Mouse (Mus musculus): ENCODE results near the gene Sec24b. TPM values are rescaled to one million over a fixed set of nuclear protein-coding genes. Genes with fewer than 3 reads are reported as not detected.
A peak's percentile ranks its signal among the peaks of the same experiment; 100 is the strongest.

Sec24b gene
- polyA plus RNA-seq, 1 experiment from 2014 or later = 7.6 TPM

- Histone ChIP-seq H3K4me2 (no peak overlapping the region), H3K36me3 (peaks cover 72% of the 10 kb centered on the region), H3K27ac (no peak overlapping the region), H3K27me3 (no peaks in the 10 kb centered on the region), H3K9ac (no peak overlapping the region), H3K4me3 (replicated peaks) (no peak overlapping the region), H3K9me3 (replicated peaks) (no peaks in the 10 kb centered on the region), H3K4me1 (replicated peaks) (no peaks in the 10 kb centered on the region)
- no peak for DNase-seq
- WGBS (ENCODE audit: insufficient replicate concordance) = 89% methylated on average over 11 of the region's 11 CpGs
- 0 out of 2 replicates have a peak, but pooled peaks have one; percentile 12 for ATAC-seq (ENCODE audit: low read depth)
Observed at GRCm38 (mm10) chr3:130000926-130001325, 60.4 kb downstream of the Sec24b start.

GRCm38 (mm10) chr3:129998526-129998925, 62.8 kb downstream of the Sec24b start:
- WGBS (ENCODE audit: insufficient replicate concordance) = 82% methylated on average over 6 of the region's 6 CpGs
- Histone ChIP-seq H3K9ac (no peak overlapping the region), H3K4me1 (replicated peaks) (no peaks in the 10 kb centered on the region), H3K4me2 (no peak overlapping the region), H3K9me3 (replicated peaks) (no peaks in the 10 kb centered on the region), H3K4me3 (replicated peaks) (no peak overlapping the region), H3K36me3 (peaks cover 74% of the 10 kb centered on the region), H3K27me3 (no peaks in the 10 kb centered on the region), H3K27ac (no peak overlapping the region)
- DNase-seq (no peak), ATAC-seq (ENCODE audit: low read depth) (no peak)

GRCm38 (mm10) chr3:129998001-129998400, 63.4 kb downstream of the Sec24b start:
- WGBS (ENCODE audit: insufficient replicate concordance) = 78% methylated on average over 7 of the region's 7 CpGs

GRCm38 (mm10) chr3:129997324-129997723, 64.0 kb downstream of the Sec24b start:
- Histone ChIP-seq H3K36me3 (peaks cover 76% of the 10 kb centered on the region), H3K9me3 (replicated peaks) (no peaks in the 10 kb centered on the region), H3K9ac (no peak overlapping the region), H3K4me3 (replicated peaks) (no peak overlapping the region), H3K27ac (no peak overlapping the region), H3K4me1 (replicated peaks) (no peaks in the 10 kb centered on the region), H3K4me2 (no peak overlapping the region), H3K27me3 (no peaks in the 10 kb centered on the region)
- DNase-seq (no peak), ATAC-seq (ENCODE audit: low read depth) (no peak)
- WGBS (ENCODE audit: insufficient replicate concordance) = 66% methylated on average over 3 of the region's 3 CpGs

More at GRCm38 (mm10) chr3:129998001-129998400, 63.4 kb downstream of the Sec24b start:
- H3K4me1 ChIP-seq (replicated peaks) = no peaks in the 10 kb centered on the region
- peaks cover 76% of the 10 kb centered on the region for H3K36me3 ChIP-seq
- H3K4me3 ChIP-seq (replicated peaks) = no peak overlapping the region
- H3K27ac ChIP-seq = no peak overlapping the region
- ATAC-seq (ENCODE audit: low read depth) = no peak
- no peak overlapping the region for H3K9ac ChIP-seq
- no peak for DNase-seq
- no peaks in the 10 kb centered on the region for H3K27me3 ChIP-seq
- H3K9me3 ChIP-seq (replicated peaks) = no peaks in the 10 kb centered on the region
- no peak overlapping the region for H3K4me2 ChIP-seq

- Histone ChIP-seq H3K27ac (no peak overlapping the region), H3K4me3 (replicated peaks) (no peak overlapping the region), H3K4me2 (no peak overlapping the region), H3K4me1 (replicated peaks) (no peaks in the 10 kb centered on the region), H3K27me3 (no peaks in the 10 kb centered on the region), H3K9ac (no peak overlapping the region), H3K9me3 (replicated peaks) (no peaks in the 10 kb centered on the region), H3K36me3 (peaks cover 86% of the 10 kb centered on the region)
- DNase-seq (no peak), ATAC-seq (ENCODE audit: low read depth) (no peak)
- 87% methylated on average over 13 of the region's 13 CpGs for WGBS (ENCODE audit: insufficient replicate concordance)
Observed at GRCm38 (mm10) chr3:129987297-129987696, 74.1 kb downstream of the Sec24b start.

DNA sequence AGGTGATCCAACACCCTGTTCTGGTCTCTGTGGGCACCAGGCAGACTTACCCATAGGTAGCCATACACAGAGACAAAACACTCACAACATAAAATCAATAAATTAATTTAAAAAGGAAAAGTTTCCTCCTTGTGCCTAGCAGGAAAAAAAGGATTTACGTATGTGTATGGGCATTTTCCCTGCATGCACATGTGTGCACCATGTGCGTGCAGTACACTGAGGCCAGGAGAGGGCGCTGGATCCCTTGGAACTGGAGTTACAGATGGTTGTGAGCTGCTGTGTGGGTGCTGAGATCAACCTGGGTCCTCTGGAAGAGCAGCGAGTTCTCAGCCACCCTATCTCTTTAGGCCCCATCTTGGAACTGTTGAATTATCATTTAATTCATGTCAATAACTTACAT, 76.0 kb downstream of the Sec24b start:
- Histone ChIP-seq H3K4me1 (replicated peaks) (no peaks in the 10 kb centered on the region), H3K36me3 (peaks cover 76% of the 10 kb centered on the region), H3K9me3 (replicated peaks) (no peaks in the 10 kb centered on the region), H3K4me3 (replicated peaks) (no peak overlapping the region), H3K27ac (no peak overlapping the region), H3K9ac (no peak overlapping the region), H3K27me3 (no peaks in the 10 kb centered on the region), H3K4me2 (no peak overlapping the region)
- DNase-seq = no peak
- WGBS (ENCODE audit: insufficient replicate concordance) = 78% methylated on average over 4 of the region's 4 CpGs
- no peak for ATAC-seq (ENCODE audit: low read depth)

DNA sequence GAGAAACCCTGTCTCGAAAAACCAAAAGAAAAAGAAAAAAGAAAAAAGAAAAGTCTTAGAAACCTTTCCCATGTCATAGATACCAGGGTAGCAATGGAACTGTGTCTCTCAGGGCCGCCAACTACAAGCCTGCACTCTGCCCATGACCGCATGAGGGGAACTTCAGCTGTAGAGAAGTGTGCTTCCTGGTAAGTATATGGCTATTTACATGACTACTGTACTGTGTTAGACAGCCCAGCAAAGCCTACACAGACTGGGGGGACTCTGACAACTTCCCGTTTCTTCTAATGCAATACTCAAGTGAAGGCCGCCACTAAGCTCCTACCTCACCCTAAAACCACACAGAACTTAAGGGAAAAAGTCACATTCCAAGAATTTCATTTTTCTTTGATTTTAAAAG, 76.6 kb downstream of the Sec24b start:
- Histone ChIP-seq H3K27ac (no peak overlapping the region), H3K27me3 (no peaks in the 10 kb centered on the region), H3K36me3 (peaks cover 70% of the 10 kb centered on the region), H3K9ac (no peak overlapping the region), H3K9me3 (replicated peaks) (no peaks in the 10 kb centered on the region), H3K4me2 (no peak overlapping the region), H3K4me1 (replicated peaks) (no peaks in the 10 kb centered on the region), H3K4me3 (replicated peaks) (no peak overlapping the region)
- ATAC-seq (ENCODE audit: low read depth) (no peak), DNase-seq (no peak)
- 80% methylated on average over 5 of the region's 5 CpGs for WGBS (ENCODE audit: insufficient replicate concordance)

GRCm38 (mm10) chr3:129982271-129982670, 79.1 kb downstream of the Sec24b start:
- H3K9ac ChIP-seq = no peak overlapping the region
- H3K4me3 ChIP-seq (replicated peaks) = no peak overlapping the region
- no peak for ATAC-seq (ENCODE audit: low read depth)

DNA sequence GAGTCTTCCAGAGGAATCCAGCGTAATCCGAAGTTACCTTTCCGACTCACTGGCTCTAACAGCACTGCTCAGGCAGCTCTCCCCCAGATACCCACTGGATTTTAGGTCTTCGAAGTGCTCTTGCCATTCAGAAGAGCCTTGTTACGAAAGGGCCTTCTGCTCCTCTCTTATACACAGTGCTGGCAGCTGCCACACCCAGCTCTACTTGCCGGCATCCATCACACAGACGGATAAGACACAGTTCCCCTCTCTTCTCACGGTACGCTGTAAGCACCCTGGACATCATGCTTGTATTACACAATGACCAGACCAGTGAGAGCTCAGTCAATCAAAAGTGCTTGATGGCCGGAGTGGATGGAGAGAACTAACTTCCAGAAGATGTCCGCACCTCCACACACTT, 79.6 kb downstream of the Sec24b start:
- Histone ChIP-seq H3K27me3 (no peaks in the 10 kb centered on the region), H3K9me3 (replicated peaks) (no peaks in the 10 kb centered on the region), H3K4me3 (replicated peaks) (no peak overlapping the region), H3K27ac (no peak overlapping the region), H3K4me1 (replicated peaks) (no peaks in the 10 kb centered on the region), H3K36me3 (peaks cover 40% of the 10 kb centered on the region), H3K4me2 (no peak overlapping the region), H3K9ac (no peak overlapping the region)
- DNase-seq (no peak), ATAC-seq (ENCODE audit: low read depth) (no peak)
- 83% methylated on average over 11 of the region's 11 CpGs for WGBS (ENCODE audit: insufficient replicate concordance)

More at GRCm38 (mm10) chr3:129982271-129982670, 79.1 kb downstream of the Sec24b start:
- Histone ChIP-seq H3K4me2 (no peak overlapping the region), H3K36me3 (peaks cover 45% of the 10 kb centered on the region), H3K4me1 (replicated peaks) (no peaks in the 10 kb centered on the region), H3K27me3 (no peaks in the 10 kb centered on the region), H3K9me3 (replicated peaks) (no peaks in the 10 kb centered on the region), H3K27ac (no peak overlapping the region)
- WGBS (ENCODE audit: insufficient replicate concordance) = 73% methylated on average over 5 of the region's 5 CpGs
- DNase-seq = no peak

DNA sequence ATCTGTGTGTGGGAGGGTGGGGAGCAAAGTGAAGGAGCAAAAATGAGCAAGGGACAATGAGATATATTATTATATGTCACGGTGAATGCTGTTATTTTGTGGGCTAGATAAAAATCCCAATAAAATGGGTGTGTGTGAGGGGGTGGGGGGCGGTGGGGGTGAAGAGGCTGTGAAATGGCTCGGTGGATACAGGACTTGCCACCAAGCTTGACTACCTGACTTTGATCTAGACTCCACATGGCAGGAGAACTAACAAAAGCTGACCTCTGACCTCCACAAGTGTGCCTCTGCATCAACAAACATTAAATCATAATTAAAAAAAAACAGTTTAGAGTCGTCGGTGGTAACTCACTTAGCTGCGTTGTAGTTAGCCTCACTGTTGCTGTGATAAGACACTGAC, 81.8 kb downstream of the Sec24b start:
- H3K9ac ChIP-seq = no peak overlapping the region
- peaks cover 22% of the 10 kb centered on the region for H3K36me3 ChIP-seq
- H3K4me2 ChIP-seq = no peak overlapping the region
- no peaks in the 10 kb centered on the region for H3K9me3 ChIP-seq (replicated peaks)
- no peak for DNase-seq
- no peaks in the 10 kb centered on the region for H3K27me3 ChIP-seq
- ATAC-seq (ENCODE audit: low read depth) = no peak
- H3K4me3 ChIP-seq (replicated peaks) = no peak overlapping the region
- no peaks in the 10 kb centered on the region for H3K4me1 ChIP-seq (replicated peaks)
- H3K27ac ChIP-seq = no peak overlapping the region
- 44% methylated on average over 6 of the region's 6 CpGs for WGBS (ENCODE audit: insufficient replicate concordance)

DNA sequence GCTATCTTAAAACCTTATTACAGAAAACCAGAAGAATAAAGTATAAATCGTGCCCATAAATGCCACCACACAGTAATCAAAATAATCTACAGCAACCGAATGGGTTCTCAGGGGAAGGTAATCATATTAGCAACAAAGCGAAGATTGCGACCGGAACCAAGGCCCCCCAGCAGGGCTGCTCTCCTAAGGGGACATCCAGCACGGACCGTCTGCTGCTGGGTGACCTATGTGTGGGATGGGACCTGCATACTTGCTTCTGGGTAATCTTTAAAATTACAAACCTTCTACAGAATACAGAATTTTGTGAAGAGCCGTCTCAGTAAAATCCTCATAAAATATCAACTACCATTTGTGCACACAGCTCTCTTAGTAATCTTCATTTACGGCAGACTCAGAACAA, 82.6 kb downstream of the Sec24b start:
- no peak overlapping the region for H3K4me3 ChIP-seq (replicated peaks)
- no peaks in the 10 kb centered on the region for H3K27me3 ChIP-seq
- no peaks in the 10 kb centered on the region for H3K4me1 ChIP-seq (replicated peaks)
- no peak overlapping the region for H3K4me2 ChIP-seq
- H3K36me3 ChIP-seq = peaks cover 17% of the 10 kb centered on the region
- DNase-seq = no peak
- no peak for ATAC-seq (ENCODE audit: low read depth)
- no peak overlapping the region for H3K9ac ChIP-seq
- 80% methylated on average over 9 of the region's 9 CpGs for WGBS (ENCODE audit: insufficient replicate concordance)
- no peaks in the 10 kb centered on the region for H3K9me3 ChIP-seq (replicated peaks)
- no peak overlapping the region for H3K27ac ChIP-seq

- WGBS (ENCODE audit: insufficient replicate concordance) = 64% methylated on average over 5 of the region's 5 CpGs
- Histone ChIP-seq H3K27me3 (peaks cover 10% of the 10 kb centered on the region), H3K9ac (no peak overlapping the region), H3K4me2 (no peak overlapping the region), H3K4me3 (replicated peaks) (no peak overlapping the region), H3K27ac (no peak overlapping the region), H3K4me1 (replicated peaks) (no peaks in the 10 kb centered on the region; the same call in 1 of the 2 replicates), H3K9me3 (replicated peaks) (no peaks in the 10 kb centered on the region), H3K36me3 (no peaks in the 10 kb centered on the region)
- no peak for DNase-seq
- no peak for ATAC-seq (ENCODE audit: low read depth)
Observed at GRCm38 (mm10) chr3:129976317-129976716, 85.0 kb downstream of the Sec24b start.
